Mouse (Mus musculus) monocyte, adult 2 months (primary cell): ENCODE measurements around the gene Pde5a.

Experiments
- DNase-seq, 2 experiments: peaks; one replicate each; pipeline ENCODE4 v3.0.0; 2022; ENCODE audit warnings: low spot score in 2 of 2, low read depth in 1 of 2

Gene Pde5a

GRCm38 (mm10) chr3:122728852-122729600 lies at the start of gene Pde5a:
TSS of gene Pde5a (plus strand) at chr3:122728947.
- peak in 1 of 2 experiments; percentile 34 for DNase-seq

GRCm38 (mm10) chr3:122680851-122681250 lies 47.9 kb upstream of the Pde5a start:
- DNase-seq, result no peak

DNA sequence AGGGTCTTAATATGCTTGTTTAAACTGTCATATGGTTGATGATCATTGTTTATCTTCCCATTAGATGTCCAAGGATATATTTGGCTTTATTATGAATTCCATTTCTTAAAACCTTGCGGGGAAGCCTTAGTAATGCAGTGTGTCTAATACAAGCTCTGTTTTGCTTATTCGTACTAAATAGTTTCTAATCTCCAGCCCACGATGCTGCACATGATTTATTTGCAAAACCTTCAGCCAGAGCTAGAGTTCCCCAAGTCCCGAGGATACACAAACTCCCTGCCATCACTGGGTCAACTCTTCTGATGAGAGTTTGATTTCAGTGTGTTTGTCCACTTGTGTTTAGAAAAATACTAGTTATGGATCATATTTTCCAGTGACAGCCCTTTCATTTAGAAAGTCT lies 46.4 kb upstream of the Pde5a start:
- DNase-seq, result no peak

GRCm38 (mm10) chr3:122684832-122685231 lies 43.9 kb upstream of the Pde5a start:
- no peak for DNase-seq

GRCm38 (mm10) chr3:122693039-122693438 lies 35.7 kb upstream of the Pde5a start:
- no peak for DNase-seq

- DNase-seq, result no peak
Measured at GRCm38 (mm10) chr3:122695870-122696269, 32.9 kb upstream of the Pde5a start.

DNA sequence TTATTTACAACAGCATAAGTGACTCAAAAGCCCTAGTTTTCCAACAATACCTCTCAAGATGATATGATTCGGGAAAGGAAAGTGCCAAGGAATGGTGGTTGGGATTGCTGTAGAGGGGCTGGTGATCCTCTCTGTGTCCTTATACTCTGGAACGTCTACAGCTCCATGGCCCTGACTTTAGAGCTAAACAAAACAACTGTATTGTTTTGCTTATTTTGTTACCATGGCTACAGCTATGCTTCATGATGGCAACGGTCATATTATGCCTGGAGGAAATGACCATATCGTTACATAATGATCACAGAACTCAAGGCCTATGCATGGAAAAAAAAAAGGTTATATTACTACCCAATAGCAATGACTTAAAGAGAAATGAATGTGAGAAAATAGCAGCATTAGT lies 32.1 kb upstream of the Pde5a start:
- DNase-seq, result no peak

DNA sequence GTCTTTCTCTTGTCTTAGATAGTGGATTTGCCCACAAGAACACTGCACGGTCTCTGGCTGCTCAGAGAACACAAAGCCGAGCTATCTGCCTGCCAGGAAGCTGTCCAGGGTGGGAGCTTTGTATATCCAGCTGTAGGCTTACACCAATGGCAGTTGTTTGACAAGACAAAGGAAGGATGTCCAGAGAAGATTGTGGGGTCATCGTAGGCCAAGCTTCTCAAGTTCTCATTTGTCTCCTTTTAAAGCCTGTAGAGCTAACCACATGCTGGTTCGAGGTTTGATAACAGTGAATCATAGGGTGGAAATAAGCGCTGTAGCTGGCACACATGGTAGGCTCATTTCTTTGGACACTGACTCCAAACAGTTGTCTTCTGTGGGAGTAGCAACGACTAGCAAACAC lies 24.5 kb upstream of the Pde5a start:
- no peak for DNase-seq

DNA sequence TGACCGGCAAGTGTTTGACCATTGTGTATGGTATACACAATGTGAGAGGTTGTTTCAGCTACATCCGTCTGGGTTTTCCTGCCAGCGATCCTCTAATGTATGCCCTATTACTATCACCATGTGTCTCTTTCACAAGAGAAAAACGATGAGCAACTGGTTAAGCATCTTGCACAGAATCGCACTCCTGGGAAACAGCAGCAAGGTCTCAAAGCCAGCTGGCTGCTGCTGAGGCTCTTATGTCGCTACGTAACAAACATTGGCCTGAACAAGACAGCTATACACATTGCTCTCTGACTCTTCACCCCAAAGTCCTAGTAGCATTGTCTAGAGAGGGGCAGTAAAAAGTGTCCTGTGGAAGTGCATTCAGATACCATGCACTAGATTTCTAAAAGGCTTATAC lies 23.5 kb upstream of the Pde5a start:
- no peak for DNase-seq

- DNase-seq, result no peak
Measured at GRCm38 (mm10) chr3:122708485-122708884, 20.3 kb upstream of the Pde5a start.

DNA sequence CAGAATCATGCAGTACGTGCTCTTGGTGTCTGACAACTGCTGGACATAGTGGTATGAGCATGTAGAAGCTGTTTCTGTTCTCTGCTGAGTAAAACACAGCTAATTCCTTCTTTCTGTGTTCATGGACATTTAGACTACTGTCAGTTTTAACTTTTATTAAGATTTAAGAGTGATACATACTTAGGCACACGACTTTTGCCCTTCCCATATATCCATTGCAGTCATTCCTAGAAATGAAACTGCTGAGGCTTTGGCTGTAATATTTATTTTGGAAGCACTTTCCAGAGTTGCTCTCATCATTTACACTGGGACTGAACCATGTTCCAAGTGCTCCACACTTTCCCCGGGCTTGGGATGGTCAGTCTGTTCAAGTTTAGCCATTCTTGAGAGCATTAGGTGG lies 18.6 kb upstream of the Pde5a start:
- no peak for DNase-seq

DNA sequence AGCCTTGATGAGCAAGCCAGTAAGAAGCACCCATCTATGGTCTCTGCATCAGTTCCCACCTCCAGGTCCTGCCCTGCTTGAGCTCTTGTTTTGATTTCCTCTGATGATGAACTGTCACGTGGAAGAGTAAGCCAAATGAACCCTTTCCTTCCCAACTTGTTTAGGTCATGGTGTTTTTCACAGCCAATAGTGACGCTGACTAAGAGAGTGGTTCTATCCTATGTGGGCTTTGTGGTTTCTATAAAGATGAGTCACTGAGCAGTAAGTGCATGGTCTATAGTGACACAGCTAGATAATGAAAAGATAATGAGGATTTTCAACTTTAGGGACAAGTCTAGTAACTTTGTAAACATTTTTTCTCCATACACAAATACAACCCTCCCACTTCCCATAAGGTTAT lies 10.1 kb upstream of the Pde5a start:
- no peak for DNase-seq

GRCm38 (mm10) chr3:122721522-122721921 lies 7.2 kb upstream of the Pde5a start:
- no peak for DNase-seq

DNA sequence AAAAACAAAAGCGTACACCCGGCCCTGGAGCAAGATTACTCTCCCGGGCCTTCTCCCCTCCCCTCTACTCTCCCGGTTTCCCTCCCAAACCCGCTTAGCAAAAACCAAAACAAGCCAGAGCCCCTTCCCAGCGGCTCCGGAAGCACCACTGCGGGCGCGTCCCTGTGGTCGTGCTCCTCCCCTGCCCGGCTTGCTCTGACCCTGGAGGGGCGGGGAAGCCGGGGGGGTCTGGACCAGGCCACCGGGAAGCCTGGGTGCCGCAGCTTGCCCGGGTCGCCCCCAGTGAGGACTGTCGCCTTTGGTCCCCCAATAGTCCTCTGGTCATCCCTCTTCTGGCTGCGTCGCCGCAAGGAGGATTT lies 833 bp downstream of the Pde5a start:
- DNase-seq, result no peak

DNA sequence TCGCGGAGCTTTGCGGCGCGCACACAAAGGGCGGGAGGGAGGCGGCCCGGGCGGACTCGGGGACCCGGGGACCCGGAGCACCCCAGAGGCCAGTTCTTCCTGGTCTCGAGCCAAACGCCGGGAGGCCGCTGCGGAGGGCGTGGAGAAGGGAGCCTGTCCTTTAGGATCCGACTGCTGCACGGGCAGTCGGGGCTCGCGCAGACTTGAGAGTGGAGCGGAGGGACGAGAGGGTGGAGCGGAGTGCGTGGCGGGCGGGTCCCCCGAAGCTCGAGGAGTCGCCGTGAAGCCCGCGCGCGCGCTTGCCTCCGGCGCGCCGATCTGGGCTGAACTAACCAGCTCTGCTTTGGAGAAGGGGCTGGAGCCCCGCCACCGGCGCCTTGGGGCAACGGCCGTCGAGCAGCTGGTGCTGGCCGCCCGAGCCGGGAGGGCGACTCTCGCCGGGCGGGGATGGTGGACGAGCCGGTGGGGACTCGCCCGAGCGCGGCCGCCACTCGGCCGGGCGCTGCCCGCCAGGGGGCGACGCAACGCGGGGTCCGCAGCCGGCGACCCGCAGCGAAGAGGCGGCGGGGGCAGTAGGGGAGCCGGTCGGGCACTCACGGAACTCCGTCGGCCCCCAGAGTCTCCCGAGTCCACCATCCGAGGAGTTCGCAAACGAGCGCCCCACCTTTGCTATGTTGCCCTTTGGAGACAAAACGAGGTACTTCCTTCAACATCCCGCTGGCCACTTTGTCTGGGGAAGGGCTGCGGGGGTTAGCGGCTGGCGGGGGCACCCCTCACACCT lies 1.4 kb downstream of the Pde5a start:
- DNase-seq, result peak in 1 of 2 experiments; percentile 2

DNA sequence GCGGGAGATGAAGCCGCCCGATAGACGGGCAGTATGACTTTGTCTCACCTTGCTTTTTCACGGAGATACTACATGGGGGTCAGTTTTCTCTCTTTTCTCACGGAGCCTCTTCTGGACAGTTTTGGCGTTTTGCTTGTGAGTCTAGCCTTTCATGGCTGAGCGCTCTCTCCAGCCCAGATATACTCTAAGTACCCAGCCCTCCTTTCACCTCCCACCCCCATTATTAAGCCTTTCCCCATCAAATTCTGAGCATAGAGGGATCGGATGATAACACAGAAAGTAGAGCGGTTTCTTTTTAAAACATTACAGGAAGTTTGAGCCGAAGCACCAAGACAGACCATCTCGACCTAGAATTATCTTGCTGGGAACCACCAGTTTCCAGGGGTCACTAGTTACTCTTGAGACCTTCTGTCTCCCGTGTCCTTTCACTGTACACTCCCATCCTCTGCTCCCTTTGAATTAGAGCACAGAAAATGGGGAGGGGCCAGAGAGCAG lies 2.0 kb downstream of the Pde5a start:
- DNase-seq, result no peak

DNA sequence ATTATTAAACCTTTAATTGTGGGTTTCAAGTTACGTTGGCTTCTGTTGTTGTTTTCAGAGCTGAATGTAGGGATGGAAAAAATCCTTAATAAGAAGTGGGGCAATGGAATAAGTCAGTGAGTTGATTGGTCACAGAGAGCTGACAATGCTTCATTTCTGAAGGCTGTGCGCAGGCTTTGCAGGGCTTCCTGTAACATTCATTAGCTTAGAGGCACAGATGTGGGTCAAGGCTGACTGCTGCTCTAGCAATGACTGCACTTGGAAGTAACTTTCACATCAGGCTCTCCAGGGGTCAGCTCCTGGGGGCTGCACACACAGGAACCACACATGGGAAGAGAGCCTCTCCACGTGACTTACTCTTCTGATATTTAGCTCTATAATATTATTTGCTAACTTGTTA lies 5.1 kb downstream of the Pde5a start:
- DNase-seq, result no peak

DNA sequence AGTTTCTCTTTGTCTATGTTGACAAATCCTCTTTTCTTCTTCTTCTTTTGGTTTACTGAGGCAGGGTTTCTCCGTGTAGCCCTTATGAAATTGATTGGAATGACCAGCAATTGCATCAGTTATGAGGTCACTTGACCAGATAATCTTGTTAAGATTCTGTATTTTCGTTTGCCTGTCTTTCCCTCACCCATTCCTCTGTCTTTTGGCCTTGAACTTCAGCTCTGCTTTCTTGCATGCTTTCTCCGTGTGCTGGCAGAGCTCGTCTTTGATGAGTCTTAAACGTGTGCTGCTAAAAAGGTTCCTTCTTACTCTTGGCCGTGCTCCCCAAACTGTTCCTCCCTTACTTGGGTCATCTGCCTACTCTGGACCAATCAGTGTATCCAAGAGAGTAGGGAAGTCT lies 5.6 kb downstream of the Pde5a start:
- DNase-seq, result no peak

- DNase-seq, result no peak
Measured at GRCm38 (mm10) chr3:122739460-122739859, 10.7 kb downstream of the Pde5a start.

DNA sequence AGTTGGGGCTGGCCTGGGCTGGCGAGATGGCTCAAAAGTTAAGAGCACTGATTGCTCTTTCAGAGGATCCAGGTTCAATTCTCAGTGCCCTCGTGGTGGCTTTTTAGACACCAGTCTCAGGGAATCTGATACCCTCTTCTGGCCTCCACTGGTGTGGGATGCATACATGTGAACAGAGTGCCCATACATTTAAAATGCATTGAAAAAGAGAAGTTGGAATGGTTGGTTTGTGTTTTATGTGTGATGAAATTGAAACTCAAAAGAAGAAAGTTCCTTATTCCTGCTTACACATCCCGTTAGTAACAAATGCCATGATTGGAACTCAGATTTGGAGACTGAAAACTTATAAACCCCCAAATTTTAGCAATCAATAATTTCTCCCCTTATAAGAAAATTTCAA lies 15.5 kb downstream of the Pde5a start:
- DNase-seq, result no peak

DNA sequence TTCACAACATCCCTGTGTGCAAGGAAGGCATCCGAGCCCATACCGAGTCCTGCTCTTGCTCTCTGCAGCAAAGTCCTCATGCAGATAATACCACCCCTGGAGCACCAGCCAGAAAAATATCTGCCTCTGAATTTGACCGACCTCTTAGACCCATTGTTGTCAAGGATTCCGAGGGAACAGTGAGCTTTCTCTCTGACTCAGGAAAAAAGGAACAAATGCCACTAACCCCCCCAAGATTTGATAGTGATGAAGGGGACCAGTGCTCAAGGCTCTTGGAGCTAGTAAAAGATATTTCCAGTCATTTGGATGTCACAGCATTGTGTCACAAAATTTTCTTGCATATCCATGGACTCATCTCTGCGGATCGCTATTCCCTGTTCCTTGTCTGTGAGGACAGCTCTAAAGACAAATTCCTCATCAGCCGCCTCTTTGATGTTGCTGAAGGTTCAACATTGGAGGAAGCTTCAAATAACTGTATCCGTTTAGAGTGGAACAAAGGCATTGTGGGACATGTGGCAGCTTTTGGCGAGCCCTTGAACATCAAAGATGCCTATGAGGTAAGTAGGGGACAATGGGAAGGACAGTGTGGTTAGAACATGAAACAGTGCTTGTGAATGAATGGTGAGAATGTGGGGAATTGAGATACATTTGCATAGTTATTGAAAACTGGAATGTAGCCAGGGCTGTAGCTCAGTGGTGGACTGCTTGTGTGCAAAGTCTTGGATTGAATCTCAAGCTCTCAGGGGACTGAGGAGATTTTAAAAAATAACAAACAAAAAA lies 19.4 kb downstream of the Pde5a start:
- DNase-seq, result no peak

DNA sequence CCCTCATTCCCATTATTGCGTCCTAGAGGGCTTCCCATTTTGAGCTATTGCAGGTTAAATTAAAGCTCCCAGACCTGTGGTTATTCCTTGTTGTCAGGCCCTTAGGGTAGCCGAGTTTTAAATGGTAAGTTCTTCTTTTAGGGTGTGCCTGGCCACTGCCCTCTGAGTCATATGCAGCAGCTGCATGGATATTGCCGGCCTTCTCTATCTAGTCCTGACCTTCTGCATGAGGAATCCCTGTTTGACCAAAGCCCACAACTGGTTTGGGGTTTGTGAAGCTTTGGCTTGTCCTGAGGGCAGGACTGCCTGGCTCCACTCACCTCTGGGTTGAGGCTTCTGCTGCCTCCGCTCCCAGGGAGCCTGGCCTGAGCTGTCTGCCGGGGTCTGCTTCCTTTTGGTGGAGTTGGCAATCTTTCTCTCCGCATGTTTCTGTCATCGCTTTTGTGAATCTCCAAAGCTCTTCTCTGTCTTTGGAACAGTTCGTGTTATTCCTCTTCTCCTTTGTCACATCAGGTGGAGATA lies 34.6 kb downstream of the Pde5a start:
- no peak for DNase-seq
